Mouse (Mus musculus): Measurements from ENCODE around the gene Gm20431. TPM values are rescaled to one million over a fixed set of nuclear protein-coding genes. Genes with fewer than 3 reads are reported as not detected.
"Not testable (repeated sequence)": the region's sequence is repeated elsewhere in the genome, so short reads cannot be mapped to it uniquely, and the experiment has no call there.

Gm20431 gene
- polyA plus RNA-seq, 1 experiment from 2014 or later = 2.4 TPM

DNA sequence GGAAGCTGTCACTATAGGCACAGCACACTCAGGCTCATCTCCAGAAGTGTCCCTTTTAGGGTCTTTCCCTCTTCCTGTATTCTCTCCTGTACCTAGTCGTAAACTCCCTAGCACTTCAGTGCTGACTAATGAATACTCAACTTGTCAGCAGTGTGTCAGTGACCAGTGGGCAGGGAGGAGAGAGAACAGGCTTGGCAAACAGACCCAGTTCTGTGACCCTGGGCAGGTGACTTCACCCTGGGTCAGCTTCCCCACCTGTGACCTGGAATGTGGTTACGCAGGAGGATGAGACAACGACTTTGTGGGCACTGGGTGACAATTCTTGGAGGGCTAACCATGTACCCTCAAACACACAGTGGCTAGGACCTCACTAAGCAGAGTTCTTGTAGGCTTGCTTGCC, 44.3 kb downstream of the Gm20431 start:
- DNase-seq (ENCODE audit: low spot score) = no peak
- peaks cover 80% of the 10 kb centered on the region for H3K36me3 ChIP-seq
- H3K4me1 ChIP-seq = peaks cover 35% of the 10 kb centered on the region
- H3K27me3 ChIP-seq (ENCODE audit: low read depth, poor library complexity, severe bottlenecking) = no peaks in the 10 kb centered on the region
- H3K9me3 ChIP-seq (replicated peaks) = peaks cover 11% of the 10 kb centered on the region; the same call in 1 of the 2 replicates
- 95% methylated on average over 3 of the region's 3 CpGs for WGBS
- H3K4me3 ChIP-seq = no peak overlapping the region
- H3K27ac ChIP-seq (replicated peaks) = no peak overlapping the region

DNA sequence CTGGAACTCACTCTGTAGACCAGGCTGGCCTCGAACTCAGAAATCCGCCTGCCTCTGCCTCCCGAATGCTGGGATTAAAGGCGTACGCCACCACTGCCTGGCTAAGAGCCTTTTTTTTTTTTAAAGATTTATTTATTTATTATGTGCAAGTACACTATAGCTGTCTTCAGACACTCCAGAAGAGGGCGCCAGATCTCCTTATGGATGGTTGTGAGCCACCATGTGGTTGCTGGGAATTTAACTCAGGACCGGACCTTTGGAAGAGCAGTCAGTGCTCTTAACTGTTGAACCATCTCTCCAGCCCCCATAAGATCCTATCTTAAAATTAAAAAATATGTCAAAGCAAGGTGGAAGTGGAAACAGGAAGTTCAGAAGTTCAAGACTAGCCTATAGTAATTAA, 48.0 kb downstream of the Gm20431 start:
- peaks cover 11% of the 10 kb centered on the region; the same call in 1 of the 2 replicates for H3K9me3 ChIP-seq (replicated peaks)
- H3K4me3 ChIP-seq; H3K27me3 ChIP-seq (ENCODE audit: low read depth, poor library complexity, severe bottlenecking); DNase-seq (ENCODE audit: low spot score); H3K27ac ChIP-seq (replicated peaks): not testable (repeated sequence)
- H3K4me1 ChIP-seq = peaks cover 19% of the 10 kb centered on the region
- 96% methylated on average over 7 of the region's 7 CpGs for WGBS
- H3K36me3 ChIP-seq = peaks cover 94% of the 10 kb centered on the region

DNA sequence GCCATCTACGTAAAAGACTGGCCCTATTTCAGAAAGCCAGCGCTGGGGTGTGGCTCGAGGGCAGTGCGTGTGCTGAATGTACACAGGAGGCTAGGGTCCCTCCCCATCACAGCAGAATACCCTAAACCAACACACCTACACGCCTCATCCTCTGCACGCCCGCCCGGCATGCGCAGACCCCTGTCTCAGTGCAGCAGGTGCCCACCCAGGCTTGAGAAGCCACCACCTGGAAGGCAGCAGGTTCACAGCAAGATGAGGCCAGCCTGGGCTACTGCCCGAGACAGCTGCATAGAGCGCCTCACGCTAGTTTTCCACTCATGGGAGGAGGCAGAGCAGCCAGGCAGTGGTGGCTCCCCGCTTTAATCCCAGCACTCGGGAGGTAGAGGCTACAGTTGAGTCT, 49.2 kb downstream of the Gm20431 start:
- Histone ChIP-seq H3K27me3 (ENCODE audit: low read depth, poor library complexity, severe bottlenecking) (no peaks in the 10 kb centered on the region), H3K36me3 (peaks cover 87% of the 10 kb centered on the region), H3K9me3 (replicated peaks) (peaks cover 11% of the 10 kb centered on the region; the same call in 1 of the 2 replicates), H3K4me1 (peaks cover 7% of the 10 kb centered on the region), H3K4me3 (no peak overlapping the region), H3K27ac (replicated peaks) (no peak overlapping the region)
- DNase-seq (ENCODE audit: low spot score) = no peak
- WGBS = 96% methylated on average over 14 of the region's 14 CpGs

- Histone ChIP-seq H3K9me3 (replicated peaks) (peaks cover 11% of the 10 kb centered on the region; the same call in 1 of the 2 replicates), H3K4me1 (peaks cover 5% of the 10 kb centered on the region; the same call in 1 of the 2 replicates), H3K36me3 (peaks cover 86% of the 10 kb centered on the region), H3K27me3 (ENCODE audit: low read depth, poor library complexity, severe bottlenecking) (no peaks in the 10 kb centered on the region), H3K27ac (replicated peaks) (no peak overlapping the region), H3K4me3 (no peak overlapping the region)
- 92% methylated on average over 10 of the region's 10 CpGs for WGBS
- no peak for DNase-seq (ENCODE audit: low spot score)
Measured at GRCm38 (mm10) chr2:167611287-167611686, 50.0 kb downstream of the Gm20431 start.

DNA sequence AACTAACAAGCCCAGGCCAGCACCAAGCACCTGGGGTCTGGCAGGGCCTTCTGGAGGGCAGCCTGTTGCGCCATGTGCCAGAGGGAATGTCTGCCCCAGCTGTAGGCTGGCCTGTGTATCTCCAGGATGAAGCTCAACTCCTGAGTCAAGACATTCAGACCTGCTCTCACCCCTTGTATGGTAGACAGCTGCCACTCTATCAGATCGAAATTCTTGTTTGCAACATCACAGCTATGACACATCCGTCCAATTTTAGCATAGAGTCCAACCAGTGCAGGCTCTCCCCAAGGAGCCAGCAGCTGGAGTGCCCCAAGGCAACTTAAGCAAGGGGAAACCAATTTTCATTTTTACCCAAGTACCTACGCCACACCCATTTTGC, 54.6 kb downstream of the Gm20431 start:
- Histone ChIP-seq H3K4me3 (no peak overlapping the region), H3K4me1 (peaks cover 12% of the 10 kb centered on the region), H3K27me3 (ENCODE audit: low read depth, poor library complexity, severe bottlenecking) (peaks cover 6% of the 10 kb centered on the region; the same call in 1 of the 2 replicates), H3K9me3 (replicated peaks) (no peaks in the 10 kb centered on the region), H3K36me3 (peaks cover 40% of the 10 kb centered on the region), H3K27ac (replicated peaks) (no peak overlapping the region)
- 88% methylated on average over 4 of the region's 4 CpGs for WGBS
- DNase-seq (ENCODE audit: low spot score) = no peak

- WGBS = 80% methylated on average over 17 of the region's 17 CpGs
- Histone ChIP-seq H3K4me1 (peaks cover 12% of the 10 kb centered on the region), H3K4me3 (no peak overlapping the region), H3K9me3 (replicated peaks) (no peaks in the 10 kb centered on the region), H3K27ac (replicated peaks) (no peak overlapping the region), H3K27me3 (ENCODE audit: low read depth, poor library complexity, severe bottlenecking) (peaks cover 6% of the 10 kb centered on the region), H3K36me3 (peaks cover 34% of the 10 kb centered on the region)
- no peak for DNase-seq (ENCODE audit: low spot score)
Measured at GRCm38 (mm10) chr2:167605817-167606744, 55.2 kb downstream of the Gm20431 start.

DNA sequence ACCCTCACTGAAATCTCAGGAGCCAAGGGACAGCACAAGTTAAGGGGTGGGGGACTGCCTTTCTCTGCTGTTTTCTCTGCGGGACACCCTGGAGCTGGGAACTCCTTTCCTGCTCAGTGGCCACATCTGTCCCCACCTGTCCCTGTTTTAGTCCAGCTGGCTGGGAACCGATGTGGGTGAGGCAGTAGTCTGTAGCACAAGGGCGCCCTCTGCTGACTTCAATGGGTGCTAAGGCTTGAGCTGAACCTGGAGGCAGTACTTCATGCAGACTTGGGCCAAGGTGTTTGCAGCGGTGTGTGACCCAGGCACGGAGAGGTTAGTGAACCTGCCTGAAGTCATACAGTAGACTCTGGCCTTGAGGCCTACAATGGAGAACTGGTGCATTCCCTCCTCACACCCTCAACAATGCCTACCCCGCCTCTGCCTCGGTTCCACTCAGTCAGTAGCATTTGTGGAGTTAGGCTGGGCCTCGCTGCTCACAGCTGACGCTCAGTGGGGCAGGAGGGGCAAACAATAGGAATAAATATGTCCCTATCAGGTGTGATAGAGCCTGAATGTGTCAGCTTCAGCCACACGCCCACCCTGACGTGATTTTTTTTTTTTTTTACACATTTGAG, 56.0 kb downstream of the Gm20431 start:
- H3K4me3 ChIP-seq = no peak overlapping the region
- H3K4me1 ChIP-seq = peaks cover 10% of the 10 kb centered on the region
- 27% methylated on average over 11 of the region's 11 CpGs for WGBS
- H3K27me3 ChIP-seq (ENCODE audit: low read depth, poor library complexity, severe bottlenecking) = peaks cover 6% of the 10 kb centered on the region
- no peak overlapping the region for H3K27ac ChIP-seq (replicated peaks)
- H3K36me3 ChIP-seq = peaks cover 26% of the 10 kb centered on the region
- peak; percentile 87 for DNase-seq (ENCODE audit: low spot score)
- no peaks in the 10 kb centered on the region for H3K9me3 ChIP-seq (replicated peaks)

DNA sequence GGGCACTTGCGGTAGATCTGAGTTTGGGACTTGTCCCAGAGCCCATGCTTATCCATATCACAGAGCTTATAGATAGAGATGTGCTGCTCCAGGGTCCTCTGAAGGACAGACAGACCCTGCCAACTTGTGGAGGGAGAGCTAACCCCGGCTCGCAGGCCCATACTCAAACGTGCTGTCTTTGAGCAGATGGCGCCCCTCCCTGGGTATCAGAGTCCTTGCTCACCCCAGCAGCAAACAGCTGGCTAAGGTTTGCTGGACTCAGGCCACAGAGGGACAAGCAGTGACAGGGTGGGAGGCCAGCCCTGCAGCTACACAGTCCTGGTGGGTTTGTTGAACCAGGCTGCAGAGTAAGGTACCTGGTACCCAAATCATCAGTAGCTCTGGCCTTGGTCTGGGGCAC, 58.3 kb downstream of the Gm20431 start:
- Histone ChIP-seq H3K27ac (replicated peaks) (no peak overlapping the region), H3K4me1 (peaks cover 14% of the 10 kb centered on the region), H3K4me3 (no peak overlapping the region), H3K27me3 (ENCODE audit: low read depth, poor library complexity, severe bottlenecking) (peaks cover 18% of the 10 kb centered on the region), H3K36me3 (peaks cover 13% of the 10 kb centered on the region), H3K9me3 (replicated peaks) (no peaks in the 10 kb centered on the region)
- WGBS = 40% methylated on average over 5 of the region's 5 CpGs
- no peak for DNase-seq (ENCODE audit: low spot score)

- Histone ChIP-seq H3K4me3 (no peak overlapping the region), H3K36me3 (peaks cover 9% of the 10 kb centered on the region), H3K27me3 (ENCODE audit: low read depth, poor library complexity, severe bottlenecking) (peaks cover 24% of the 10 kb centered on the region), H3K4me1 (peaks cover 20% of the 10 kb centered on the region), H3K9me3 (replicated peaks) (no peaks in the 10 kb centered on the region), H3K27ac (replicated peaks) (no peak overlapping the region)
- whole genome bisulfite sequencing = 83% methylated on average over 2 of the region's 2 CpGs
- no peak for DNase-seq (ENCODE audit: low spot score)
Measured at GRCm38 (mm10) chr2:167602364-167602763, 58.9 kb downstream of the Gm20431 start.

GRCm38 (mm10) chr2:167600481-167600995, 60.8 kb downstream of the Gm20431 start:
- H3K36me3 ChIP-seq = no peaks in the 10 kb centered on the region
- peaks cover 42% of the 10 kb centered on the region for H3K27me3 ChIP-seq (ENCODE audit: low read depth, poor library complexity, severe bottlenecking)
- DNase-seq (ENCODE audit: low spot score) = no peak
- no peak overlapping the region for H3K4me3 ChIP-seq
- 85% methylated on average over 8 of the region's 8 CpGs for WGBS
- peaks cover 38% of the 10 kb centered on the region for H3K4me1 ChIP-seq
- H3K9me3 ChIP-seq (replicated peaks) = no peaks in the 10 kb centered on the region
- no peak overlapping the region for H3K27ac ChIP-seq (replicated peaks)

GRCm38 (mm10) chr2:167599917-167600316, 61.4 kb downstream of the Gm20431 start:
- Histone ChIP-seq H3K4me1 (peaks cover 40% of the 10 kb centered on the region), H3K27me3 (ENCODE audit: low read depth, poor library complexity, severe bottlenecking) (peaks cover 45% of the 10 kb centered on the region), H3K36me3 (no peaks in the 10 kb centered on the region), H3K27ac (replicated peaks) (no peak overlapping the region), H3K9me3 (replicated peaks) (no peaks in the 10 kb centered on the region), H3K4me3 (no peak overlapping the region)
- 72% methylated on average over 6 of the region's 6 CpGs for WGBS
- DNase-seq (ENCODE audit: low spot score) = no peak

- peaks cover 43% of the 10 kb centered on the region for H3K4me1 ChIP-seq
- H3K9me3 ChIP-seq (replicated peaks) = no peaks in the 10 kb centered on the region
- no peak overlapping the region for H3K4me3 ChIP-seq
- no peak for DNase-seq (ENCODE audit: low spot score)
- no peaks in the 10 kb centered on the region for H3K36me3 ChIP-seq
- H3K27ac ChIP-seq (replicated peaks) = no peak overlapping the region
- H3K27me3 ChIP-seq (ENCODE audit: low read depth, poor library complexity, severe bottlenecking) = peaks cover 48% of the 10 kb centered on the region
- 72% methylated on average over 5 of the region's 5 CpGs for WGBS
Measured at GRCm38 (mm10) chr2:167599195-167599594, 62.1 kb downstream of the Gm20431 start.
